Mouse (Mus musculus) lung, adult 2 months (tissue): Measurements from ENCODE around the gene Glrp1.

Source experiments
- CTCF ChIP-seq: fragments of 200-500 bp; IDR thresholded peaks from 2 replicates; pipeline ENCODE4 v1.5.1; 2011; ENCODE audit warnings: mild to moderate bottlenecking, low read length, control low read depth; ENCODE audit not compliant: insufficient read depth
- POLR2A ChIP-seq: fragments of 200-500 bp; IDR thresholded peaks from 2 replicates; pipeline ENCODE4 v1.6.1; 2011; ENCODE audit warnings: low read depth, mild to moderate bottlenecking, control low read depth, low read length, borderline replicate concordance; ENCODE audit errors: extremely low read depth

GRCm38 (mm10) chr1:88513613-88514012 is 3.7 kb upstream of the Glrp1 start:
- TF ChIP-seq CTCF (no peak), POLR2A (no peak)
